Mouse (Mus musculus) cortical plate, adult 2 months (tissue): ENCODE results near the gene 2310007B03Rik. TPM values are rescaled to one million over a fixed set of nuclear protein-coding genes. Genes with fewer than 3 reads are reported as not detected.
A peak's percentile ranks its signal among the peaks of the same experiment; 100 is the strongest.

ENCODE experiments used
- H3K27ac ChIP-seq: fragments of 200-500 bp; 2 replicates; pipeline ENCODE4 v1.5.1; 2012; ENCODE audit warnings: low read length, control low read depth, inconsistent platforms; ENCODE audit not compliant: insufficient read depth
- H3K4me1 ChIP-seq: fragments of 200-500 bp; 2 replicates; pipeline ENCODE4 v1.6.1; 2011; ENCODE audit warnings: low read length; ENCODE audit not compliant: control insufficient read depth, insufficient read depth
- H3K4me3 ChIP-seq: fragments of 200-500 bp; 2 replicates; pipeline ENCODE4 v1.5.1; 2011; ENCODE audit warnings: mild to moderate bottlenecking, low read length, control low read depth; ENCODE audit not compliant: insufficient read depth
- CTCF ChIP-seq: fragments of 200-500 bp; IDR thresholded peaks from 2 replicates; pipeline ENCODE4 v1.5.1; 2011; ENCODE audit warnings: mild to moderate bottlenecking, control low read depth, low read length; ENCODE audit not compliant: insufficient read depth; ENCODE audit errors: extremely low read depth
- POLR2A ChIP-seq: fragments of 200-500 bp; IDR thresholded peaks from 2 replicates; pipeline ENCODE4 v1.6.1; 2011; ENCODE audit warnings: mild to moderate bottlenecking, low read length, control low read depth; ENCODE audit not compliant: insufficient read depth; ENCODE audit errors: extremely low read depth
- polyA plus RNA-seq: library from polyadenylated mRNA; depleted of rRNA; stranded (reverse); fragments of >200 nt; gene quantifications from 2 replicates; pipeline ENCODE4 v1.2.3, GENCODE M21; 2012

The 2310007B03Rik gene
- polyA plus RNA-seq, 1 experiment, result not detected

DNA sequence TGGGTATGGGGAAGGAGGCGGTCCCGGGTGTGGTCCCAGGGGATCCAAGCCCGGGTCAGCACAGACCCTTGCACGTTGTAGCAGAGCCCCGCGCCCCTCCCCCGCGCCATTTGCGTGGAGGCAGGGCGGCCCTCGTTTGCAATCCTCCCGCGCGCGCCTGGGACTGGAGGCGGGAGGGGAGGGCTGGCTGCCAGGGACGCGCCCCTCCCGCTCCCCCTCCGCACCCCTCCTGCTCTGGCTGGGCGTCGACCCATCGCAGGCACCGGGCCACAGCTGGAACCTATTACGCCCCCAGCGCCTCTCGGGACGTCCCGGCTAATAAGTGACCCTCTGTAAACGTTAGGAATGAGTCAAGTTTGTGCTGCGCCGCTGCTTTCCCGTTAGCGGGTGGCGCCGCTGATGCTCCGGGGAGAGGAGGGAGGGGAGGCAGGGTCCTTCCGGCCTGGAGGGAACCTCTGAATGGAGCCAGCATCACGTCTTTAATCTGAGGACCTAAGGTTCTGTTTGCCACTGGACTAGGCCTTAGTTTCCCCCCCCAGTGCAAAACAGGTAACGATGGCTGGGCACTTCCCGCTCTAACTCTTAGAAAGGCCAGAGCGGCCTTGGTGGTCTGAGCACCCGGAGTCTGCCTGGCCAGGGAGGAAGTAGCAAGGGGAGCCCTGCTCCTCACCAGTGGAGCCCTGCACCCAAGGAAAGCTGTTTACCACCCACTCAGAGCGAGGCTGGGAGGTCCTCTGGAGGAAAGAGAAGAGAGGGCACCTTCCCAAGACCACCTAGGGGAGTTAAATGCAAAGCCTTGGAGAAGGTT lies 16.0 kb upstream of the 2310007B03Rik start:
- Histone ChIP-seq H3K27ac (no peak overlapping the region), H3K4me1 (peaks cover 5% of the 10 kb centered on the region), H3K4me3 (peak overlapping the region; percentile 11; the same call in 1 of the 2 replicates)
- TF ChIP-seq CTCF (no peak), POLR2A (no peak)

GRCm38 (mm10) chr1:93175849-93176248 lies 15.1 kb upstream of the 2310007B03Rik start:
- H3K4me1 ChIP-seq, result peaks cover 5% of the 10 kb centered on the region
- no peak for TF ChIP-seq CTCF
- no peak for TF ChIP-seq POLR2A
- H3K4me3 ChIP-seq, result no peak overlapping the region
- H3K27ac ChIP-seq, result no peak overlapping the region

DNA sequence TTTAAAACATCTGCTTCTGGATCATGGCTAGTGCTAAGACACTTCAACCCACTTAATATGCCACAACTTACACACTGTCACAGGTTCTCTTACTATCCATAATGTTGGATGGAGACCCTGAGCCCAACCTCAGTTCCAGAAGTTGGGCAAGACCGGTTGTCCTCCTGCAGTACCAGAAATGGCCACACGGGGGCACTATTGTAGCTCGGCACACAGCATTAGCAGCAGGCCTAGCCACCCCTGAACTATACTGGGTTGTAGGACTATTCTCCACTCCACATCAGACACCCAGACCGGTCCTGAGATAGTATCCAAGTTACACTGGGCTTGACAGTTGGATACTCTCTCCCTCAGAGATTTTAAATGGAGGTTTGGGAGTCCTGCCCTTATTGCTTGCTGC lies 13.7 kb upstream of the 2310007B03Rik start:
- Histone ChIP-seq H3K4me1 (peaks cover 5% of the 10 kb centered on the region), H3K4me3 (no peak overlapping the region), H3K27ac (no peak overlapping the region)
- peak; percentile 97 for TF ChIP-seq CTCF
- no peak for TF ChIP-seq POLR2A

DNA sequence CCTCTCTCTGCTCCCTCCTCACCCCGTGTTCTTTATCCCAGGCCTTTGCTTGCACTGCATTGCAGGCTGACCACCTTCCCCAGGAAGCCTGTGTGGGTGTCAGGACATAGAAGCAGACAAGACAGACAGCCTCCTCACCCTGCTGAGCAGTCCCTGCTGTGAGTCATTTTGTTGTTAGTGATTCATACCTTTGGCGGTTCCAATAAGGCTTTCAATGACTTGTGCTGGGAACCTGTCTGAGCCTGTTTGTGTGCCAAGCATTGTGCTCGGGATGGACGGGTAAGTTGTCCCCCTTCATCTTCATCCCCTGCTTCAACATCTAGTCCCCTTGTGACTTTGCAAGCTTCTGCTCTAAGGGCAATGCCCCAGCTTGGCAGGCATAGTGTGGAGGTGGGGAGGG lies 12.9 kb upstream of the 2310007B03Rik start:
- Histone ChIP-seq H3K4me3 (no peak overlapping the region), H3K27ac (no peak overlapping the region), H3K4me1 (peaks cover 5% of the 10 kb centered on the region)
- TF ChIP-seq POLR2A (no peak), CTCF (no peak)

- no peak within 1 kb of the TSS for H3K27ac ChIP-seq
- H3K4me3 ChIP-seq, result no peak within 1 kb of the TSS
- no peak for TF ChIP-seq POLR2A
- TF ChIP-seq CTCF, result no peak
- peaks cover under 1% of the 10 kb centered on the region; the same call in 1 of the 2 replicates for H3K4me1 ChIP-seq
Observed at GRCm38 (mm10) chr1:93168295-93168775, 7.6 kb upstream of the 2310007B03Rik start, which contains the start of gene Crocc2. Crocc2 (plus strand) TSS chr1:93168725.

- H3K4me1 ChIP-seq, result no peaks in the 10 kb centered on the region
- no peak overlapping the region for H3K27ac ChIP-seq
- H3K4me3 ChIP-seq, result no peak overlapping the region
- no peak for TF ChIP-seq CTCF
- no peak for TF ChIP-seq POLR2A
Observed at GRCm38 (mm10) chr1:93166346-93167079, 5.8 kb upstream of the 2310007B03Rik start.

DNA sequence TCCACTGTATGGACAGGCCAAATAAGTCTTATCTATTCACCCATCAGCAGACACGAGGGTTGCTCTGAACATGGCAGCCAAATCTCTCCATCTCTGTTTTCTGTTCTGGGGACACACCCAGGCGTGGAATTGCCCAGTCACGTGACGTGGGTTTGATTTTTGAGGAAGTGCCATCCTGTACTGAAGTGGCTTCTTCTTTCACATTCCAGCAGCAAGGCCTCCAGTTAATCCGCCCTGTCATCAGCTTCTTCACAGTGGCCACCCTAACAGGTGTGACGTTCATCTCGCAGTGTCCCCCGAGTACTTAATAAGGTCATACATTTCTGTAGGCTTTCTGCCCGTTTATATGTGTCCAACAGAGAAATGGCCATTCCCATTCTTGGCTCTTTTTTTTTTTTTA lies 4.7 kb upstream of the 2310007B03Rik start:
- no peak for TF ChIP-seq POLR2A
- TF ChIP-seq CTCF, result no peak
- H3K4me3 ChIP-seq, result no peak overlapping the region
- no peaks in the 10 kb centered on the region for H3K4me1 ChIP-seq
- no peak overlapping the region for H3K27ac ChIP-seq

GRCm38 (mm10) chr1:93162588-93162987 lies 1.8 kb upstream of the 2310007B03Rik start:
- no peak for TF ChIP-seq CTCF
- no peak for TF ChIP-seq POLR2A

DNA sequence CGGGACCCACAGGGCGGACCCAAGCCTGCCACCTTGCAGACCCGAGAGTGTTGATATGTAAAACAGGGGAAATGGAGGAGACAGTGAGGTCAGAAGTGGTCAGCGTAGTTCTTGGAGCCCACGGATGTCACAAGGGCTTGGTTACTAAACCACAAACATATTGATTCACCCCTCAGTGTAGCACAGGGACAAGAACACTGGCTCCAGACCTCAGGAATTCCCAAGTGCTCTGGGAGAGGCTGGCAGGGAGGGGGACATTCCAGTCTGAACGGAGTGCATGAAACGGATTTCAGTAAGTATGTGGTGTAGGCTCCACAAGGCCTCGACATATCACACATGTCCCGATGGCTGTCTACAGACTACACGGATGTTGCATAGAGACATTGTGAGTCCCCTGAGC lies 1.2 kb upstream of the 2310007B03Rik start:
- TF ChIP-seq CTCF, result no peak
- TF ChIP-seq POLR2A, result no peak
- peaks cover 2% of the 10 kb centered on the region; the same call in 1 of the 2 replicates for H3K4me1 ChIP-seq
- no peak overlapping the region for H3K4me3 ChIP-seq
- H3K27ac ChIP-seq, result no peak overlapping the region

More at GRCm38 (mm10) chr1:93162588-93162987, 1.8 kb upstream of the 2310007B03Rik start:
- no peak overlapping the region for H3K4me3 ChIP-seq
- H3K27ac ChIP-seq, result no peak overlapping the region
- peaks cover 2% of the 10 kb centered on the region; the same call in 1 of the 2 replicates for H3K4me1 ChIP-seq

DNA sequence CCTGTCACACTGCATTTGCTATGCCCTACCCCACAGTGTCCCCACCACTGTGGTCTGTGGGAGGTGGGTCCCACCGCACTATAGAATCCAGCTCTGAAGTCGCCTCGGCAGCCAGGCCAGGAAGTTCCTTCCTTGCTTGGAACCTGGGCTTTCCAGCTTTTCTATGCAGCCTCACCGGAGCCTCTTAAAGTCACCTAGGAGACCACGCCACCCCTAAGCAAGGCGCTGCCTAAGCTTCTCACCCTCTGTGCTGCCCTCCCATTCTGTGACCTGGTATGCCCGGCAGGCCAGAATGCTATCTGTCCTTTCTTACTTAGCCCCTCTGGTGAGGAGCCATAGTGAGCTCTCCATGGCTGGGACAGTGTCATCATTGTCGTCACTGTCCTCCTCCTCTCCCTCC lies 602 bp upstream of the 2310007B03Rik start:
- no peak overlapping the region for H3K27ac ChIP-seq
- no peak overlapping the region for H3K4me3 ChIP-seq
- H3K4me1 ChIP-seq, result peaks cover 2% of the 10 kb centered on the region; the same call in 1 of the 2 replicates
- no peak for TF ChIP-seq POLR2A
- no peak for TF ChIP-seq CTCF
